Mouse (Mus musculus): ENCODE measurements at regions not wholly inside any gene's neighbourhood (a gene's known extent, or its start where the extent isn't known, plus 50 kb on each side); places are given as distances from the start of the nearest gene placed in this dataset.

DNA sequence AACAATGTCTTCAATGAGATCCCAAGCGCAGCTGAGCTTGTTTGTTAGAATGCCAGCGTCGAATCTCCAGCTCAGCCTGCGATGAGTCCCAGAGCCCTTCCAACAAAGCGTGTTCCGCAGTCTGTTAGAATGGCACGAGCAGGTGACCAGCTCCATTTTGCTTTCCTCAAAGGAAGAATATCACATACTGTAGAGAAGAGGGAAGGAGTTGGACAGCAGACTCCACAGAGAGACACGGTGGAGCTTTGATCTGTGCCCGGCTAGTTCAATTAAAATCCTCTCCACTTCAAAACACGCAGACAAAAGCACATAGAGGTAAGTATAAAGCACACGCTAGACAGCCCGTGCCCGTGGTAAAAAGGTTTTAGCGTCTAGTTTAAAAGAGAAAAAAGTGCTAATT lies 265.8 kb downstream of the Fgf9 start:
- peaks cover 2% of the 10 kb centered on the region for H3K9me3 ChIP-seq (replicated peaks; ENCODE audit: low read length)
- in situ Hi-C loops (cut with MboI; ENCODE audit: low pct_ligation_motif_present, low pct_unique_long_range_greater_than_20kb, low sequenced_read_pairs), result no loop called here
- no peak overlapping the region for H3K4me3 ChIP-seq (replicated peaks in 1 of 3; ENCODE audit: low read depth in 2 of 3, low read length in 2 of 3, poor library complexity in 1 of 3)
- H3K4me1 ChIP-seq (ENCODE audit: control insufficient read depth in 1 of 2, insufficient read depth in 2 of 2), result no peaks in the 10 kb centered on the region
- no peak overlapping the region for H3K27ac ChIP-seq (ENCODE audit: insufficient read depth, low read depth)
- H3K4me2 ChIP-seq (ENCODE audit: insufficient read depth, low read depth, poor library complexity, severe bottlenecking), result no peak overlapping the region
- no peak overlapping the region for H3K9ac ChIP-seq (ENCODE audit: insufficient read depth, low read depth)
- H3K79me2 ChIP-seq (replicated peaks; ENCODE audit: control insufficient read depth, extremely low read depth, insufficient read depth, poor library complexity, severe bottlenecking), result no peaks in the 10 kb centered on the region
- no peaks in the 10 kb centered on the region for H3K27me3 ChIP-seq (replicated peaks)
- TF ChIP-seq UBTF (IDR thresholded peaks at IDR 0.05; ENCODE audit: low read depth, low read length) (no peak), TCF12 (IDR thresholded peaks at IDR 0.05; ENCODE audit: low read depth, low read length) (no peak), ZMIZ1 (IDR thresholded peaks at IDR 0.05; ENCODE audit: low read depth, low read length) (no peak), GABPA (IDR thresholded peaks at IDR 0.05; ENCODE audit: insufficient replicate concordance, low read depth, low read length) (no peak), ZKSCAN1 (IDR thresholded peaks at IDR 0.05; ENCODE audit: borderline replicate concordance, low read depth, low read length) (no peak), NELFE (IDR thresholded peaks at IDR 0.05; ENCODE audit: low read depth, low read length) (no peak), ELF1 (IDR thresholded peaks at IDR 0.05; ENCODE audit: low read depth, low read length) (no peak), EP300 (IDR thresholded peaks at IDR 0.05; ENCODE audit: low read length) (no peak)
- no peak for DNase-seq (ENCODE audit: extremely low read depth)
- dilution Hi-C loops (cut with MboI; ENCODE audit: extremely low pct_ligation_motif_present, extremely low pct_unique_long_range_greater_than_20kb, low sequenced_read_pairs), result no loop called here
- no peaks in the 10 kb centered on the region for H3K36me3 ChIP-seq (replicated peaks in 1 of 2; ENCODE audit: control insufficient read depth in 1 of 2, insufficient read depth in 1 of 2, low read length in 1 of 2)

GRCm38 (mm10) chr14:58323164-58323563 lies 252.8 kb downstream of the Fgf9 start:
- in situ Hi-C loops (cut with MboI; ENCODE audit: low pct_ligation_motif_present, low pct_unique_long_range_greater_than_20kb, low sequenced_read_pairs), result no loop called here
- H3K4me3 ChIP-seq (replicated peaks in 1 of 3; ENCODE audit: low read depth in 2 of 3, low read length in 2 of 3, poor library complexity in 1 of 3), result no peak overlapping the region
- dilution Hi-C loops (cut with MboI; ENCODE audit: extremely low pct_ligation_motif_present, extremely low pct_unique_long_range_greater_than_20kb, low sequenced_read_pairs), result no loop called here
- H3K27me3 ChIP-seq (replicated peaks), result no peaks in the 10 kb centered on the region
- H3K27ac ChIP-seq (ENCODE audit: insufficient read depth, low read depth), result no peak overlapping the region
- no peaks in the 10 kb centered on the region for H3K36me3 ChIP-seq (replicated peaks in 1 of 2; ENCODE audit: control insufficient read depth in 1 of 2, insufficient read depth in 1 of 2, low read length in 1 of 2)
- no peak for TF ChIP-seq MAFK (IDR thresholded peaks at IDR 0.05; ENCODE audit: insufficient replicate concordance, low read length)
- TF ChIP-seq HCFC1 (IDR thresholded peaks at IDR 0.05; ENCODE audit: low read depth, low read length), result no peak
- no peak for TF ChIP-seq SMC3 (IDR thresholded peaks at IDR 0.05; ENCODE audit: low read depth, low read length)
- no peak for TF ChIP-seq POLR2A (IDR thresholded peaks at IDR 0.05; ENCODE audit: low read depth, low read length)
- TF ChIP-seq E2F4 (IDR thresholded peaks at IDR 0.05; ENCODE audit: insufficient replicate concordance, low read depth, low read length), result no peak
- no peak for TF ChIP-seq BHLHE40 (IDR thresholded peaks at IDR 0.05; ENCODE audit: low read depth, low read length)
- TF ChIP-seq MXI1 (IDR thresholded peaks at IDR 0.05; ENCODE audit: low read depth, low read length), result no peak
- no peak for TF ChIP-seq CHD1 (IDR thresholded peaks at IDR 0.05; ENCODE audit: low read depth, low read length)
- TF ChIP-seq RAD21 (IDR thresholded peaks at IDR 0.05; ENCODE audit: low read depth, low read length), result no peak
- no peak for TF ChIP-seq ZNF384 (IDR thresholded peaks at IDR 0.05; ENCODE audit: low read depth, low read length)
- TF ChIP-seq USF2 (conservative IDR thresholded peaks at IDR 0.05; ENCODE audit: low read depth, low read length), result no peak
- TF ChIP-seq IRF4 (IDR thresholded peaks at IDR 0.05; ENCODE audit: low read depth, low read length), result no peak
- TF ChIP-seq ZC3H11A (IDR thresholded peaks at IDR 0.05; ENCODE audit: low read depth, low read length), result no peak
- no peak for TF ChIP-seq UBTF (IDR thresholded peaks at IDR 0.05; ENCODE audit: low read depth, low read length)
- H3K4me2 ChIP-seq (ENCODE audit: insufficient read depth, low read depth, poor library complexity, severe bottlenecking), result no peak overlapping the region
- DNase-seq (ENCODE audit: extremely low read depth), result no peak
- H3K9me3 ChIP-seq (replicated peaks; ENCODE audit: low read length), result no peaks in the 10 kb centered on the region
- H3K4me1 ChIP-seq (ENCODE audit: control insufficient read depth in 1 of 2, insufficient read depth in 2 of 2), result peaks cover 2 to 22% of the 10 kb centered on the region in 2 experiments; a peak in 3 of 4 replicates
- H3K9ac ChIP-seq (ENCODE audit: insufficient read depth, low read depth), result no peak overlapping the region
- H3K79me2 ChIP-seq (replicated peaks; ENCODE audit: control insufficient read depth, extremely low read depth, insufficient read depth, poor library complexity, severe bottlenecking), result no peaks in the 10 kb centered on the region

Data from CH12.LX (cell line).